Mouse (Mus musculus): Measurements from ENCODE around the gene Ldb3. TPM values are rescaled to one million over a fixed set of nuclear protein-coding genes. Genes with fewer than 3 reads are reported as not detected.

The Ldb3 gene
- polyA plus RNA-seq, 1 experiment from 2014 or later: 0.79 TPM

GRCm38 (mm10) chr14:34497346-34497745 lies 91.1 kb downstream of the Ldb3 start:
- Histone ChIP-seq H3K9ac (no peak overlapping the region), H3K9me3 (ENCODE audit: low read depth, low read length) (no peaks in the 10 kb centered on the region), H3K4me3 (ENCODE audit: low read depth, low read length) (no peak overlapping the region), H3K4me1 (ENCODE audit: insufficient read depth) (peaks cover 19% of the 10 kb centered on the region; the same call in 1 of the 2 replicates), H3K4me2 (no peak overlapping the region), H3K36me3 (ENCODE audit: insufficient read depth) (no peaks in the 10 kb centered on the region), H3K27ac (ENCODE audit: low read depth) (no peak overlapping the region), H3K27me3 (ENCODE audit: insufficient read depth, low read length) (no peaks in the 10 kb centered on the region)
- DNase-seq (no peak), ATAC-seq (ENCODE audit: insufficient read depth) (no peak)
- WGBS: 62% methylated on average over 3 of the region's 3 CpGs
- no peak for TF ChIP-seq CTCF (IDR thresholded peaks at IDR 0.05; ENCODE audit: low read depth)

GRCm38 (mm10) chr14:34493682-34494081 lies 94.8 kb downstream of the Ldb3 start:
- Histone ChIP-seq H3K4me3 (ENCODE audit: low read depth, low read length) (no peak overlapping the region), H3K9ac (no peak overlapping the region), H3K27ac (ENCODE audit: low read depth) (no peak overlapping the region), H3K9me3 (ENCODE audit: low read depth, low read length) (no peaks in the 10 kb centered on the region), H3K36me3 (ENCODE audit: insufficient read depth) (no peaks in the 10 kb centered on the region), H3K4me1 (ENCODE audit: insufficient read depth) (peaks cover 12% of the 10 kb centered on the region; the same call in 1 of the 2 replicates), H3K27me3 (ENCODE audit: insufficient read depth, low read length) (no peaks in the 10 kb centered on the region), H3K4me2 (no peak overlapping the region)
- ATAC-seq (ENCODE audit: insufficient read depth): no peak
- TF ChIP-seq CTCF (IDR thresholded peaks at IDR 0.05; ENCODE audit: low read depth): no peak
- WGBS: 84% methylated on average over 3 of the region's 3 CpGs
- DNase-seq: no peak

GRCm38 (mm10) chr14:34492688-34493087 lies 95.8 kb downstream of the Ldb3 start:
- Histone ChIP-seq H3K27me3 (ENCODE audit: insufficient read depth, low read length) (no peaks in the 10 kb centered on the region), H3K9me3 (ENCODE audit: low read depth, low read length) (no peaks in the 10 kb centered on the region), H3K4me3 (ENCODE audit: low read depth, low read length) (no peak overlapping the region), H3K4me1 (ENCODE audit: insufficient read depth) (peaks cover 9% of the 10 kb centered on the region; the same call in 1 of the 2 replicates), H3K36me3 (ENCODE audit: insufficient read depth) (no peaks in the 10 kb centered on the region), H3K27ac (ENCODE audit: low read depth) (no peak overlapping the region), H3K9ac (no peak overlapping the region), H3K4me2 (no peak overlapping the region)
- ATAC-seq (ENCODE audit: insufficient read depth) (no peak), DNase-seq (no peak)
- no peak for TF ChIP-seq CTCF (IDR thresholded peaks at IDR 0.05; ENCODE audit: low read depth)
- WGBS: 83% methylated on average over 2 of the region's 2 CpGs

- ATAC-seq (ENCODE audit: insufficient read depth) (no peak), DNase-seq (no peak)
- Histone ChIP-seq H3K4me1 (ENCODE audit: insufficient read depth) (peaks cover 5% of the 10 kb centered on the region; the same call in 1 of the 2 replicates), H3K9ac (no peak overlapping the region), H3K27me3 (ENCODE audit: insufficient read depth, low read length) (no peaks in the 10 kb centered on the region), H3K9me3 (ENCODE audit: low read depth, low read length) (no peaks in the 10 kb centered on the region), H3K27ac (ENCODE audit: low read depth) (no peak overlapping the region), H3K36me3 (ENCODE audit: insufficient read depth) (no peaks in the 10 kb centered on the region), H3K4me2 (no peak overlapping the region), H3K4me3 (ENCODE audit: low read depth, low read length) (no peak overlapping the region)
- no peak for TF ChIP-seq CTCF (IDR thresholded peaks at IDR 0.05; ENCODE audit: low read depth)
- WGBS: 64% methylated on average over 1 of the region's 1 CpGs
Observed at GRCm38 (mm10) chr14:34490965-34491364, 97.5 kb downstream of the Ldb3 start.

- no peak overlapping the region for H3K9ac ChIP-seq
- TF ChIP-seq CTCF (IDR thresholded peaks at IDR 0.05; ENCODE audit: low read depth): no peak
- no peak for DNase-seq
- H3K27me3 ChIP-seq (ENCODE audit: insufficient read depth, low read length): no peaks in the 10 kb centered on the region
- 53% methylated on average over 2 of the region's 2 CpGs for WGBS
- H3K36me3 ChIP-seq (ENCODE audit: insufficient read depth): no peaks in the 10 kb centered on the region
- ATAC-seq (ENCODE audit: insufficient read depth): no peak
- H3K4me3 ChIP-seq (ENCODE audit: low read depth, low read length): no peak overlapping the region
- no peak overlapping the region for H3K4me2 ChIP-seq
- no peaks in the 10 kb centered on the region for H3K9me3 ChIP-seq (ENCODE audit: low read depth, low read length)
- H3K27ac ChIP-seq (ENCODE audit: low read depth): no peak overlapping the region
- peaks cover 5% of the 10 kb centered on the region; the same call in 1 of the 2 replicates for H3K4me1 ChIP-seq (ENCODE audit: insufficient read depth)
Observed at GRCm38 (mm10) chr14:34489928-34490327, 98.6 kb downstream of the Ldb3 start.

- no peak for ATAC-seq (ENCODE audit: insufficient read depth)
Observed at GRCm38 (mm10) chr14:34486169-34486568, 102.3 kb downstream of the Ldb3 start.

GRCm38 (mm10) chr14:34483469-34484341 lies 104.8 kb downstream of the Ldb3 start:
- Histone ChIP-seq H3K4me2 (no peak overlapping the region), H3K27me3 (ENCODE audit: insufficient read depth, low read length) (no peaks in the 10 kb centered on the region), H3K9ac (no peak overlapping the region), H3K9me3 (ENCODE audit: low read depth, low read length) (no peaks in the 10 kb centered on the region), H3K36me3 (ENCODE audit: insufficient read depth) (no peaks in the 10 kb centered on the region), H3K4me1 (ENCODE audit: insufficient read depth) (peaks cover 3% of the 10 kb centered on the region; the same call in 1 of the 2 replicates), H3K4me3 (ENCODE audit: low read depth, low read length) (no peak overlapping the region), H3K27ac (ENCODE audit: low read depth) (no peak overlapping the region)
- DNase-seq (no peak), ATAC-seq (ENCODE audit: insufficient read depth) (no peak)
- TF ChIP-seq CTCF (IDR thresholded peaks at IDR 0.05; ENCODE audit: low read depth): no peak
- 72% methylated on average over 6 of the region's 6 CpGs for WGBS

More at GRCm38 (mm10) chr14:34486169-34486568, 102.3 kb downstream of the Ldb3 start:
- no peak overlapping the region for H3K4me3 ChIP-seq (ENCODE audit: low read depth, low read length)
- WGBS: 57% methylated on average over 8 of the region's 8 CpGs
- no peaks in the 10 kb centered on the region for H3K36me3 ChIP-seq (ENCODE audit: insufficient read depth)
- no peak overlapping the region for H3K27ac ChIP-seq (ENCODE audit: low read depth)
- no peak overlapping the region for H3K9ac ChIP-seq
- no peaks in the 10 kb centered on the region for H3K27me3 ChIP-seq (ENCODE audit: insufficient read depth, low read length)
- H3K4me1 ChIP-seq (ENCODE audit: insufficient read depth): peaks cover 8% of the 10 kb centered on the region
- no peaks in the 10 kb centered on the region for H3K9me3 ChIP-seq (ENCODE audit: low read depth, low read length)
- peak; percentile 12; the same call in 1 of the 2 replicates for TF ChIP-seq CTCF (IDR thresholded peaks at IDR 0.05; ENCODE audit: low read depth)
- H3K4me2 ChIP-seq: no peak overlapping the region
- peak; percentile 27 for DNase-seq

Other genes with a start within 250 kb of the Ldb3 start
- not detected in 2 replicates for gene Fam25c, start 233.2 kb downstream of the Ldb3 start, polyA plus RNA-seq (2014; fragmentation: Nextera tagmentation; extraction: Ambion mirVana)
- gene Sncg, start 213.9 kb downstream of the Ldb3 start, polyA plus RNA-seq (2014; fragmentation: Nextera tagmentation; extraction: Ambion mirVana): 4.9 and 5.2 TPM in 2 replicates
- gene Mmrn2, start 213.2 kb downstream of the Ldb3 start, polyA plus RNA-seq (2014; fragmentation: Nextera tagmentation; extraction: Ambion mirVana): 9.9 and 12.1 TPM in 2 replicates
- 51.1 and 52.7 TPM in 2 replicates for gene Bmpr1a, start 85.3 kb downstream of the Ldb3 start, polyA plus RNA-seq (2014; fragmentation: Nextera tagmentation; extraction: Ambion mirVana)
- not detected in 2 replicates for gene 9230112D13Rik, start 65.9 kb downstream of the Ldb3 start, polyA plus RNA-seq (2014; fragmentation: Nextera tagmentation; extraction: Ambion mirVana)
- gene Opn4, start 11.5 kb upstream of the Ldb3 start, polyA plus RNA-seq (2014; fragmentation: Nextera tagmentation; extraction: Ambion mirVana): not detected in 2 replicates
- gene Wapl, start 85.2 kb upstream of the Ldb3 start, polyA plus RNA-seq (2014; fragmentation: Nextera tagmentation; extraction: Ambion mirVana): 28.2 and 29.2 TPM in 2 replicates
- 0.13 and 0.26 TPM in 2 replicates for gene Grid1, start 231.4 kb upstream of the Ldb3 start, polyA plus RNA-seq (2014; fragmentation: Nextera tagmentation; extraction: Ambion mirVana)